Mouse (Mus musculus) cerebellum, postnatal 10 days (tissue): Measurements from ENCODE around the gene Ggt6.
A peak's percentile ranks its signal among the peaks of the same experiment; 100 is the strongest.

Experiments used
- DNase-seq, 2 experiments: peaks; one replicate each; pipeline ENCODE4 v3.0.0; 2021; ENCODE audit warnings: mixed read lengths in 2 of 2

Ggt6 gene

GRCm38 (mm10) chr11:72434963-72435693, at the start of gene Ggt6:
Gene Ggt6 (plus strand): TSS chr11:72435526.
- peak; percentile 55 to 57 for DNase-seq

- DNase-seq, result no peak
Observed at GRCm38 (mm10) chr11:72388113-72388529, 47.2 kb upstream of the Ggt6 start.

DNA sequence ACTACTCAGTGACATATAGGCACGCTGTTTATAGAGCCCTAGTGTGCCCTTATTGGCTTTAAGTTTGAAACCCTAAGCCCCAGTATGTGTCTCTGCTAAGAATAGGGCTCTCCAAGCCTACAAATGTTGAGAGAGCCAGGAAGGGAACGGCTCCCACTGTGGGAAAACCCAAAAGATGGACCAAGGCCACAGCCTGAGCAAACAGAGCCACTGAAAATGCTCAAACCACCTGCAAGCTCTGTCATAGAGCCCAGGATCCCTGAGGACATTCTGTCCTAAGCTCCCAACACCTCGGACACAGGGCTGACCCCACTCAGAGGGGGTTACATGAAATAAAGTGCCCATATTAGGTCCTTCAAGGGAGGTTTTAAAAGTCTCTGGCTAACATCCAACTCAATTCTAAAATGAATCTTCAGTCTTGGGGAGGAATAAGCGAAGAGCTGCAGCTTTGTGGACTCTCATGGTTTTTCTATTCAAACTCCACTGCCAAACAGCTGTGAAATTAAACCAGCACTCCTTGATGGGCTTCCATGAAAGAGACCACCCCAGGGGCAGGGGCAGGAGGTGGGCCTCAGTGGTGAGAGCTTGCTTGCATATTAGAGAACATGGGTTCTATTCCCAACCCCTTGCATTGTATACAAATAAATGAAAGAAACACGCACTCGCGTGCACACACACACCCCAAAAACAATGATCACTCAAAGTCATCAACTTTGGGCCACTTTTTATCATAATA, 45.8 kb upstream of the Ggt6 start:
- DNase-seq, result no peak

GRCm38 (mm10) chr11:72391181-72391580, 44.1 kb upstream of the Ggt6 start:
- DNase-seq, result no peak

DNA sequence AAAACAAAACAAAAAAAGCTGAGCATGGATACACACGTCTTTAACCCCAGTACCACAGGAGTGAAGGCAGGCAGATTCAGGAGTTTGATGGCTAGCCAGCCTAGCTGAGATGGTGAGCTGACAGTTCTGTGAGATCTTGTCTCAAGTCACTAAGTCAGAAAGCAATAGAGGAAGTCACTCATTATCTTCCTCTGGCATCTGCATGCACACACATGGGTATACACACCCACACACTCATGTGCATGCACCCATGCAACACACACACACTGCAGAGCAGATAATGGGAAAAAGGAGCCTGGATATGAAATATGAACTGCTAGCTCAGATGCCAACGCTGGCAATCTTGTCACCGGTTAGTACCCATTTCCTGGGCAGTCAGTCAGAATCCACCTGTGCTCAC, 42.1 kb upstream of the Ggt6 start:
- no peak for DNase-seq

- DNase-seq, result peak; percentile 26 to 51
Observed at GRCm38 (mm10) chr11:72393669-72394068, 41.7 kb upstream of the Ggt6 start.

DNA sequence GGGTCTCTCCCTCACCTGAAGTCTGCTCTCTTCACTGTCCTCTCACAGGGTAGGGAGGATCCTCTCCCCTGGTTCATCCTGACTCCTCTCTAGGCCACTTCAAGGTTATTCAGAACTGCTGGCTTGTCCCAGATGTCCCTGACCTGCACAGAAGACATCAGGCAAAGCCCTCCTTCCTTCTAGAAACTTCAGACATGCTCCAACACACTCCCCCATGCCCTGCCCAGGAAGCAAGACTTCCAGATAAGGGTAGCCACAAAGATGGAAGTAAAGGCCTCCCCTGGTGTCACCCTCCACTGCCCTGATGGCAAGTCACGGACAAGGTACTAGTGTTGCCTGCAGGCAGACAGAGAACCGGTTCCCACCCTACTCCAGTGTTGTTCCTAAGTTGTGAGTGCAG, 40.6 kb upstream of the Ggt6 start:
- no peak for DNase-seq

GRCm38 (mm10) chr11:72395652-72396051, 39.7 kb upstream of the Ggt6 start:
- DNase-seq, result no peak

GRCm38 (mm10) chr11:72396621-72397020, 38.7 kb upstream of the Ggt6 start:
- no peak for DNase-seq

DNA sequence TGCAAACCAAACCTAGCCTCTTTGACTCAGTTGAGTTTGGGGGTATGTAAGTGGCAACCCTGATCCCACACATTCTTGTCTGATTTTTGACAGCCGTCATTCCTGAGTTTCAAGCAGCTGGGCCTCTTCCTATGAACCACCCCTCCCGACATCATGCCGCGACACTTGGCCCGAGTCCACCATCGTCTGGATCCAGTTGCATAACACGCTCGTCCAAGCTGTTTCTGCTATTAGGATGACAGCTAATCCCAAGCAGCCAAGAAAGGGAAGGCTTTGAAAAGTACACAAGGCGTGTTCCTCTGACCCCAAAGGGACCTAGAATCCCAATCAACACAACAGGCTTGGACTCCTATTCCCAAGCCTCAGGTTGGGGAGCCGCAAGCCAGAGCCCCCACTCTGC, 38.3 kb upstream of the Ggt6 start:
- DNase-seq, result peak; percentile 84 to 86

DNA sequence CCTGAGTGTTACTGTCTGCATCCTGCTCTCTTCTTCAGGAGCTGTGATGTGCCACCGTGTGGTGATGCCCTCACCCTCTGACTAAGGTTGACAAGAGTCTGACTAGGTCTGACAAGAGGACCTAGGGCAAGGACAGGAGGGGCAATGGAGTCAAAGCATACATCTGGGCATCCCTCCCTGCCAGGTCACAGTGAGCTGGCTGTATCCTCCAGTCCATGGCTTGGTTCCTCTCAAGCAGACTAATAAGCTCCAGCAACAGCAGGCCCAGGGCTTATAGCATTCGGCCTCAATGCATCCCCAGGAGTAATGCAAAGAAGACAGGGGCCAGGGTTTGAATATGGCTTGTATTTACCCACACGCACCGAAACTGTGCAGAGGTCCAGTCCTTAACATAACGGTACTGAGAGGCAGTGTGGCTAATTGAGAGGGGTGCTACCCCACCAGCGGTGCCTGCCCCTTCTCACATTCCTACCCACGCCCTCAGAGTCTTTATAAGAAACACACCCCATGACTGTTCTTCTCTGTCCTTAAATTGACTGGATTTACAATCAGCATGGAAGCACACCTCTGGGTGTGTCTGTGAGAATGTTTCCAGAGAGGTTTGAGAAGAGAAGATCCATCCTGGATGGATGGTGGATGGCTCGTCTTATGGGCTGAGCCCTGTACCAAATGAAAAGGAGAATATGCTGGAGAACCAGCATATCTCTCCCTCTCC, 37.4 kb upstream of the Ggt6 start:
- no peak for DNase-seq

DNA sequence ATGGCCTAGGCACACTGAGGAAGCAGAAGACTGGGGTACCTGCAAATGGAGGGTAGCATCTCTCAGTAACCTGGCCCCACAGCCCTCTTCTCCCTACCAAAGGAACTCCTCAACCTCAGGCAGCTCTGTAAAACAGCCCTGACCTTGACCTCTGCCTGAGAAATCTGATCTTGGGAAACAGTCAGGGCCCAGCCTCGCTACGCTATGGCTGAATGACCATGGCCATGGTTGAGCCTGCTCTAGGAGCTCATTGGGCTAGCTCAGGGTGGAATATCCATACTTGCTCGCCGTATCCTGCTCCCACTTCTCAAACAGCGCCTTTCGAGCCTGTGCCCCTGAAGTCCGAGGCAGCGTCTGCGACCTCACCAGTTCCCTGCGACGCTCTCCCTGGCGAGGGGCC, 34.3 kb upstream of the Ggt6 start:
- no peak for DNase-seq

GRCm38 (mm10) chr11:72402017-72402416, 33.3 kb upstream of the Ggt6 start:
- no peak for DNase-seq

DNA sequence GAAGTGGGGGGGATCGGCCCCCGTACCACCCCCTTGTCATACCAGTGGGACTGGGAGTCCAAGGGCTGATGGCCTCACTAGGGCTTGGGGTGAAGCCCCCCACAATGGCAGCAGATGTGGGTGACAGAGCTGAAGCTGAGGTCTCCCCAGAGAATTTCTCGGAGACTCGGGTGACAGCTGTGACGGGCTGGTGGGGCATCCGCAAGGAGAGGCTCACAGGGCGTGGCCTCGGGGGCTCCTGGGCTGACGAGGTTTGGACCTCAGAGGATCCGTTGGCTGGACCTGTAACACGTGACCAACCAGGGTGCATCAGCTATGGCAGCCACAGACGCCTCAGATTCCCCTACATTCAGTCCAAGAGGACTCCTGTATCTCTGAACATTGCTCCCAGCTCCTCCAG, 32.4 kb upstream of the Ggt6 start:
- DNase-seq, result no peak

DNA sequence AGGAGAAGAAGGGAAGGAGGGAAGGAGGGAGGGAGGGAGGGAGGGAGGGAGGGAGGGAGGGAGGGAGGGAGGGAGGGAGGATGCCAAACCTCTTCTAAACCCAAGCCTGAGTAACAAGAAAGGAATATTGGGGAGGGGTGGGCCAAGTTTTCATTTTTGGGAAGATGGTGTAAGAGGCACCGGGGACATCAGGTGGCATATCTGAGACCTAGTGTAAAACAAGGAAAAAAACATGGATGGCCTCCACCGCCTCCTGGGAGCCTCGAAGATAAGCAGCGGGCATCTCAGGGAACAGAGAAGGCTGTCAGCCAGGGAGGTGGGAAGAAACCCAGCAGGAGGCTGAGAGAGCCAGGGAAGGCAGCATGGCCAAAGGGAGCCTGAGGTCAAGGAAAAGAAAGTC, 29.8 kb upstream of the Ggt6 start:
- DNase-seq, result no peak

- no peak for DNase-seq
Observed at GRCm38 (mm10) chr11:72406079-72406675, 29.1 kb upstream of the Ggt6 start.

GRCm38 (mm10) chr11:72407081-72407480, 28.2 kb upstream of the Ggt6 start:
- DNase-seq, result no peak

GRCm38 (mm10) chr11:72407574-72407973, 27.8 kb upstream of the Ggt6 start:
- no peak for DNase-seq

DNA sequence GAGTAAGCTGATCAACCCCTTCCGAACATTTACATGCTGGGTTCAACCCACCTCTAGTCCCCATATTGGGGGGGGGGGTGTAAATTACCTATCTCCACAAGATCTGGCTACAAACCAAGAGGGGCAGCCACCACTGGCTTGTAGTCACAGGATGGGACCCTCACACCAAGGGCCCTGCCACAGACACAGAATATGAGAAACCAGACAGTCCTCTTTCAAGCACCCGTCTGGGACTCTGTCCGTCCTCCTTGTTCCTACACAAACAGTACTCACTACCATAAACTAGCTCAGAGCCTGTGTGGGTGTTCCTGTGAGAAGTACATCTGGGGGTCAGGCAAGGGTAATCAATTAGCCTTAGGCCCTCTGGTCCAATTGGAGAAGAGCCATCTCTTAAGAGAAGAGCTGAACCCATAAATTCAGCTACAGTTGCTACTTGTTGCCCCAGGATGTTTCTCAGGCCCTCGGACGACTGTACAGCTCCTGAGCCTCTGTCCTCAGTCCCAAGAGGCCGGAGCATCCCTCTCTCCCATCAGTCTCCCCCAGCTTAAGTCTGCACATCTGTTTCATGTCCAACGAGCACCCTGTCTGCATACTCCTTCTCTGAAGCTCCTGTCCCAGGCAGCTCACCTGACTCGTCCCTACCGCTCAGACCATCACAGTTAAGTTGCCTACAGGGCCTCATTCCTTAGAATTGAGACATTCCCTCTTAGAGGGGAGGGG, 26.7 kb upstream of the Ggt6 start:
- no peak for DNase-seq

DNA sequence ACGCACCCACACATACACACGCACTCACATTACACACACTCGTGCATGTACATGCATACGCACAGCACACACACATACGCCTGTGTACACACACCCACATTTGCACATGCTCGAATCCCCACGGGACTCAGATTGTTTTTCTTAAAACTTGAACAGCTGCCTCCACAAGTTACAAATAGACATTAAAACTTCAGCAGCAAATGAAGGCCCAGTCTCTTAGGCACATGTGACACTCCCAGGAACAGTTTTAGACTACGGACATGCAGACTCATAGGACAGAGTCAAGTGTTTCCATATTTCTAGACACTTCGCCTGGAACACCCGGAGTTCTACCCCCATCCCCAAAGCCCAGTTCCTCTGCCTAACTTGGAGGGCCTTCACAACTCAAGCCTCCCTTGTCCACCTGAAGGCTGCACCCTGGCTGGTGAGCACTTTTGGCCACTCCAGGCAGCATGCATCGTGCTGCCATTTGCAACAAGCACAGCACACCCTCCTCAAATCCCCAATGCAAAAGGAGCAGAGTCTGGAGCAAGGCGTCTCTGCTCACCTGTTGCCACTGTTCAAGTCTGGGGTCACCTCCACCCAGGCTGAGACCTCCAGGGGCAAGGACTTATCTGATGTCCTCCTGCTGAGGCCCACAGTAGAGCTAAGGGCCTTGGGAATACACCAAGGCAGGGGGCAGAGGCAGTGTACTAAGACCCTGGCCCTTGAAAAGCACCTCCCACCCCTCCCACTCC, 25.5 kb upstream of the Ggt6 start:
- no peak for DNase-seq

DNA sequence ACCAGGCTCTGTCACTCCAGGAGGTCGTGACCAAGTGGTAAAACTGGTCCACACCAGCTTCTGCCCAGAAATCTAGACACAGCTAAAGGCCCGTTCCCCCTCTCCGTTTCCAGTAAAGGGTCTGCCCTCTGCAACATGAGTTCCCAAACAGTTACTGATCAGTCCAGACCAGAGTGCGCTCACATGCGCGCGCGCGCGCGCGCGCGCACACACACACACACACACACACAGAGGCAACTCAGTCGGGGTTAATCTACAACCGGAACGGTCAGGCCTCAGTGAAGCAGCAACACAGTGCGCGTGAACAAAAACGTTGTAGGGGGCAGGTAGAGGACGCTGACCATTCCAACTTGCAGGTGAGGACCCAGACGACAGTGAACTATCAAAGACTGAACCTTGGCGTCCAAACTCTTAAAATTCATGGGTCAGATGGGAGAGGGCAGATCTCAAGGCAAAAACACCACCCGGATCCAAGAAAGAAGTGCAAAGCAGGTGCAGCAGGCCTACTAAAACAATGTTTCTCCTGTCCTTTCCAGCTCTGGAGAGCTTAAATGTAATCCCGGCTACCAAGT, 24.7 kb upstream of the Ggt6 start:
- DNase-seq, result peak in 1 of 2 experiments; percentile 21
